Mouse (Mus musculus): ENCODE results near the gene Lbhd2.

The Lbhd2 gene

DNA sequence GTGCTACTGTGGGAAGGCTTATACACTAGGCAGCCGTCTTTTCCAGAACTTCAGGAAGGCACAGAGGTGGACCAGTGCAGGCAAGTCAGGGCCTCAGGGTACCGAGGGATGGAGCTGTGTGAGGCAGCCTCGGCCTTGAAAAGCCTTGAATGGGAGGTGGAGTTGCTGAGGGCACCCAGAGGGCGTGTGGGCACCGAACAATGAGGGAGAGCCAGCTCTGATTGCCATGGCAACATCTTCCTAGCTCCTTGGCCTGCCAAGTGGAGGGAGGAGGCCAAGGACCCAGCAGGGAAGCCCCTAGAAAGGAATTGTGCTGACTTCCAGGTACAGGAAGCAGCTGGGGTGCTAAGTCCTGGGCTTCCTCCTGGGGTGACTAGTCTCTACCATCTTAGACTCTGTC is 3.0 kb downstream of the Lbhd2 start:
- DNase-seq: no peak

- no peak for DNase-seq
These were observed 5.2 kb downstream of the Lbhd2 start for GRCm38 (mm10) chr12:111411631-111412355.

DNA sequence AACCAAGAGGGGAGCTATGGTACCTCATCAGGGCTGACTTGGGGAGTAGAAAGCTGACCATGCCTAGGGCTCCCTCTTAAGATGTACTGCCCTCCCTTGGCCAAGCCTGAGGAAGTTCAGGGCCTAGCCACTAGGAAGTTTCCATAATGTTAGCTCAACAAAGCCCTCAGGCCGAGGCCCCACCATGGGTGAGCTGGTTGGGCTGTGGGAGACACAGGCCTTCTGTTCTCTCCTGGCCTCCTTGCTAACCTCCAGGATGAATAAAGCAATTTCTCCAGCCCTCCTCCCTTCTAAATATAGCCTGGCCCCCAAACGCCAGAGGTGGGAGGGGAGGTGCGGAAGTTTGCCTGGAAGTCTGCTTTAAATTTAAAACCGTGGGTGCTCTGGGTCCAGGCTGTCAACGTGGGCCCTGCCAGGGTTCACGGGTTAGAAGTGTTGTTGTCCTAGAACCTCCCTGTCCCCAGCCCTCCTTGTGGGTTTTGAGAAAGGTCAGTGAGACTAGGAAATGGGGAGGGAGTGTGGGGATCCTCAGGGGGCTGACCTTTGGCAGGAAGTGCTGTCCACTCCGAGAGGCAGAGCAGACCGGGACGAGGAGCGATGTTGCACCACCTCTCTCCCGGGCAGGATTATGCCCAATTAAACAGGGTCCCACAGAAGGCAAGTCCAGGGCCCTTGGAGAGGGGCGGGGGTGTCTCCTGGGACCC is 6.1 kb downstream of the Lbhd2 start:
- peak; percentile 55 for DNase-seq

DNA sequence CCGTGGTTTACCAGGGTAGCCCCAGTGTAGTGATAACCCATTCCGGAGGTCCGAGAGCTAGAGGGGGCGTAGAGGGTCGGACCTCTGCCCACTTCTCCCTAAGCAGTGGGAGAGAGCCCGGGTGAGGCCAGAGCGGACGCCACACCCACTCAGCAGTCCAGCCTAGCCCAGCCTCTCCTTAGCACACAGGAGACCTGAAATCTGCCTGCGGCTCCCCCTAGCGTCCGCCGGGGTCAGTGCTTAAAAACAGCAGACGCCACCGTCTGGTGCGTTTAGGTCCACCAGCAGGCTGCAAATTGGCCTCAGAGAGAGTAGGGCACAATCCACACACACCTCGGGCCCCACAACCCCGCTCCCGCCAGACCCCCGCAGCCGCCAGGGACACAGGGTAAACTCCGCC is 6.7 kb downstream of the Lbhd2 start:
- DNase-seq: peak; percentile 93

DNA sequence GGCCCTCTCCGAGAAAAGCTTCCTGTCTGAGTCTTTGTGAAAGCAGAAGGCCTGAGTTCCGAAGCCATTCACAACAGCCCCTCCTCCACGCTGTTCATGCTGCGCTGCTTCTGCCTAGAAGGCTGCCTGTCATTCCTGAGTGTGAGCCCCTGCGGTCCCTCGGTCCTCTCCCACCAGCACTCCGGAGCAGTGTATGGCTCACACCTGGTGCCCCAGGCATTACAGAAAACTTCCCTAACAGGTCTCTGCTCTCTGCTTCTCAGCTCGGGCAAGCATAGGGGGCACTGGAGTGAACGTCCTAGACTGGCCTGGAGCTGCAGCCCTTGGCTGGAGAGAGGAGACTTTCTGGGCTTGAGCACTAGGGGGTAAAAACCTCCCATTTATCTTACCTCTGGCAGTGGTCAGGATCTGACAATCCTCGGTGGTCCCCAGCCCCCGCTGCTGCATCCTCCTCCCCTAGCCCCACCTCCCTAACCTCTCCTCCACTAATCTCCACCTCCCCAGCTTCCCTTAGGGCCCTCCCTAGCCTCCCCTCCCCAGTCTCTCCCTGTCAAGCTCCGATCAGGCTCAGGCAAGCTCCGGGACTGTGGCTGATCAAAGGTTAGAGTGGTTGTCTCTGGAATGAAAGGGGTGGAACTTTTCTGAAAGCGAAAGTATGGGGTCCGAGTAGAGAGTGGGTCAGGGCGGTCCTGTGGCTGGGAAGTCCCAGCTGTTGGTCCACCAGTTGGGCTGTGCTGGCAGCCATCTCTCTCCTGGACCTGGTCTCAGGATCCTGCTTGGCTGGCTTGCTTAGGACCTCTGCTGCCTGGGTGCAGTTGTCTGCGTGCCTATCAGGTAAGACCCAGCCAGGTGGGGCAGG is 10.5 kb downstream of the Lbhd2 start, which contains the start of gene Exoc3l4:
Gene Exoc3l4 (plus strand): TSS at position 97 of the 859 bp plus-strand sequence.
- DNase-seq: peak; percentile 61

DNA sequence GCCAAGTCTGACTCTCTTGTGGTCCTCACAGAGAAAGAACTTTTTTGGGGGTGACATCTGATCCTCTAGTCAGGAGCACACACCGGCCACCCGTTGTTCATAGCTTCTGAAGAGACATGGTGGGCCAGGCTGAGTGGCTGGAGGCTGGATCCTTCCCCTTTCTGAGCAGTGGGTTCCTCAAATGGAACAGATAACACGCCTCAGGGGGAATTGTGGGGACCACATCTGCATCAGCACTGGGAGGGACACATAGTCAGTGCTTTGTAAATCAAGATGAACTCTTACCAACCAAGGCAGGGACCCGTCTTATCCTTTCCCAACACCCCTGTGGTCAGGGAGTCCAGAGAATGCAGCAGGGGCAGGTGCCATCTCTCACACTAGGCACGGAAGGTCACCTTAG is 13.3 kb downstream of the Lbhd2 start:
- no peak for DNase-seq

DNA sequence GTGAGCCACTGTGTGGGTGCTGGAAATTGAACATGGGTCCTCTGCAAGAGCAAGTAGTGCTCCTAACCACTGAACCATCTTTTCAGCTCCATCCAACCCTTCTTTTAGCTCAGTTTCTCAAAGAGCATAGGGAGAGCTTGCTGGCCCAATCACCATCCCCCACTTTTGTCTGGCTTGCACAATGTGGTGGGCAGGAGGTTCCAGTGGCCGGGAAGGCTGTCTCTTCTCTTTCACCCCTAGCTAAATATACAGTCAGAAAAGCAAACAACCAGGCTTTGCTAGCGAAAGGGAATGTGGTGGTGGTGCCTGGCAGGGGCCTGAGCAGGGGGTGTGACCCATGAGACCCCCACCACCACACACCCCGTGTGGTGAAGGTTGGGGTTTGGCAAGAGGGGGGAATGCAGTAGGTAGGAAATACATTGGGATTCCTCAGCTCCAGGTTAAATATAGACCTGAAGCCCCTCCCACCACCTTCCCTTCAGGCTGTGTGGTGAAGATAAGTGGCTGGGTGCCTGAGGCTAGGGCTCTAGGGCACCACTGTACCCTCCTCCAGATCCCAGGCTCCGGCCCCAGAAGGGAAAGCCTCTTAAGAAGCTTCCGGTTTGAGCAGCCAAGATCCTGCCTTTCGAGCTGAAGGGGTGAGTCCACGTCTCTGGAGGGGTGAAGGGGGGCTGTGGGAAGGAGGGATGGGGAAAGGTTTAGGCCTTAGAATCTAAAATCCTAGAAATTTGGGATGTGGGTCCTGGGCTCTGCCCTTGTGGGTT is 14.5 kb downstream of the Lbhd2 start:
- no peak for DNase-seq

DNA sequence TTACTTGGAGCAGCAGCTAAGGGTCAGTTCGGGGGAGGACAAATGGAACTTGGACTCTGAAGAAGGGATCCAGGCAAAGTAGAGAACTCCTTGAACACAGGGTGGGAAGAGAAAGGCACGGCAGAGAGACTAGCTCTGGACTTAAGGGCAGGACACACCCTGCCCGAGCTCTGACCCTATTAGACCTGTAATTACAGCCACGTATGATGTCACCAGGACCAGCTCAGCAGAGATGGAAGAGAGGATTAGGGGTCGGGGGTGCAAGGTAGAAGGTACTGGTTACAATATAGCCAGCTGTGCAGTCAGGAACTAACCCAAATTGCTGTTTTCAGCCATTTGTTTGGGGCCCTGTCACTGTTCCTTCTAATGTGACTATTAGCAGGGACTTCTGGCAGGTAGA is 16.2 kb downstream of the Lbhd2 start:
- no peak for DNase-seq

DNA sequence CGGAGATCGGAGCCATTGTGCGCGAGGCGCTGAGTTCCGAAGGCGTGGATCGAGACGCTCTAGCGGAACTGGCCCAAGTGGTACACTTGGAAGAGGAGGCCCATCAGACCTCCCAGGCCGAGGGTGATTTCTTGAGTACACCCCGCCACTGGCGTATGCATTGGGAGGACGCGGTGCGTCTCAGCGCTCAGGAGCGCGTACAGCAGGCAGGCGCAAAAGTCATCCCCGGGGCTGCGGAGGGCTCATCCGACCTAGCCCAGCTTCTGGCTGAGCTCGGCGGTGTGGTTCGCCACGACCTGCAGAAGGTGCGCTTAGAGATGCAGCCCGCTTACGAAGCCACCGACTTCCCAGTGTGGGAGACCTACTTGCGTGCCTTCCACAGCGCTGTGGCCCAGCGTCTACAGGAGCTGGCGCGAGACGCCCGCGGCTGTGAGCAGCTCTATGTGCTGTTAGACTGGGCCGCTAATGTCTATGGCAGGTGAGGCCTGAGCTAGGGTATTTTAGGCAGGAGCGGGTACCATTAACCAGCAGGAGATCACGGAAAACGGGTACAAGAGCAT is 17.0 kb downstream of the Lbhd2 start:
- DNase-seq: no peak

DNA sequence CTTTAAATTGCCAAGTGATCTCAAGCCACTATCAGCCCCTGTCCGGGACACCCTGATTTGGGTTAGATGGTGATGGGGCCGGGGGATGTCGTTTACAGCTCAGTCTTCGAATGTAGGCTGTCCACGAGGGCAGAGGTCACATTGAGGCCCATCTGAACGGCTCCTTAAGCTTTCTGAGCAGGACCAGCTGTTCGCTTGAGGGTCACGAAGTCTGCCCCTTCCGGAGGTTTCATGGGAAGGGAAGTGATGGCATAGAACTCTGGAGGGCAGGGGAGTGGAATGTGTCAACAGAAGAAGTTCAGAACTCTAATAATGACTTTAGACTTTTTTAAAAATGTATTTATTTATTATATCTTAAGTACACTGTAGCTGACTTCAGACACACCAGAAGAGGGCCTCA is 17.9 kb downstream of the Lbhd2 start:
- no peak for DNase-seq

DNA sequence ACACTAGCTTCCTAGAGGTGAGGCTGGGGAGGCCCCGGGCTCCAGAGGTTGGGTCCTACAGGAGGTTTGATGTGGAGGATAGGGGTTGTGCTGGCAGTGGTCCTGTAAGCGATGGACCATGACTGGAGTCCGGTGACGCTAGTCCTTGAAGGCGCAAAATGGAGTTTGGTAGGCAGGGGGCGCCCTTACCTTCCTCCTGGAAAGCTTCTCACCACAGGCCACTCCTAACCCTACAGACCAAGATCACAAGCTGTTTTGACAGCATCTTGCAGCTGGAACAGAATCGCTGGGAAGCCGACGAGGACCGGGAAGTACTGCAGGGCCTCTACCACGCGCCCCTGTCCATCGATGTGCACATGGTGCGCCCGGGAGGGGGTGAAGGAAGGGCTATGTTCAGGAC is 18.6 kb downstream of the Lbhd2 start:
- DNase-seq: peak; percentile 93

GRCm38 (mm10) chr12:111425789-111426460 is 19.3 kb downstream of the Lbhd2 start:
- DNase-seq: peak; percentile 93

GRCm38 (mm10) chr12:111427438-111428113 is 21.0 kb downstream of the Lbhd2 start:
- DNase-seq: peak; percentile 81

- peak; percentile 51 for DNase-seq
These were observed 21.8 kb downstream of the Lbhd2 start for GRCm38 (mm10) chr12:111428364-111428763.

DNA sequence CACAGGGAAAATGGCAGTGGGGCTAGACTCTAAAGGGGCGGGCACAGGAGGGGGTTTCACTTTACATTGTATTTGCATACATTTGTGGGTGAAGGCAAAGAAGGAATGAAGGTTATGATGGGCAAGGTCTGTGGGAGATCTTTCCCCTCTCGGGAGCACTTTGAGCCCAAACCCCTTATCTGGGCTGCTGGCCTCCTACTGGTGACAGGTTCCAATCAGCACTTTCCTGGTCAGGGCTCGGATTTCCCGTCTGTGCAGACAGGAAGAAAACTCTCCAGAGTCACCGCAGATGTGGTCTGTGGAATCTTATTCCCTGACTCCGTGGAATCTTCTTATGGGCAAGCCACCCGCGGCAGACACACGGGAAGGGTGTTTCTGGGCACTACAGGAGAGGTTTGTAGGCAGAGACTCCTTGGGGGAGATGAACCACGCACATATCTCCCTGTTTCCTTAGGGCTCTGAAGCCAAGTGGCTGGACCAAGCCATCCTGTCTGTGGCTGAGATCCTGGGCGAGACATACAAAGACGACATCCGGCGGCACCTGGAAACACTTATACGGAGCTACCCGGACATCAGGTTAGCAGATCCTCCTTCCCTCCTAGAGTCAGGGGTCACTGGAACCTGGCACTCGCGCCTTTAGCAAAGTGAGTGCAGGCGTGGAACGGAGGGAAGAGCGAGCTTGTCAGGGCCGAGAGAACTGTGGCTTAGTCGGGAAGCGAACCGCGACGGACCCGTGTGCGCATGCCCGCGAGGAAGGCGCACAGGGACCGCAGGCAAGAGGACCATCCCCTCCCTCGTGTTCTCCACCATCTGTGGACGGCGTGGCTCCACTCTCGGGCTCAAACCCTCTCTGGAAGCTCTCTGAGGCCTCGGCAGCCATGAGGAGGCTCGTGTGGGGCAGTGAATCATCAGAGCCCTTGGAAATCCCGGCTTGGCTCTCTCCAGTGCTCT is 22.6 kb downstream of the Lbhd2 start:
- peak; percentile 71 for DNase-seq

DNA sequence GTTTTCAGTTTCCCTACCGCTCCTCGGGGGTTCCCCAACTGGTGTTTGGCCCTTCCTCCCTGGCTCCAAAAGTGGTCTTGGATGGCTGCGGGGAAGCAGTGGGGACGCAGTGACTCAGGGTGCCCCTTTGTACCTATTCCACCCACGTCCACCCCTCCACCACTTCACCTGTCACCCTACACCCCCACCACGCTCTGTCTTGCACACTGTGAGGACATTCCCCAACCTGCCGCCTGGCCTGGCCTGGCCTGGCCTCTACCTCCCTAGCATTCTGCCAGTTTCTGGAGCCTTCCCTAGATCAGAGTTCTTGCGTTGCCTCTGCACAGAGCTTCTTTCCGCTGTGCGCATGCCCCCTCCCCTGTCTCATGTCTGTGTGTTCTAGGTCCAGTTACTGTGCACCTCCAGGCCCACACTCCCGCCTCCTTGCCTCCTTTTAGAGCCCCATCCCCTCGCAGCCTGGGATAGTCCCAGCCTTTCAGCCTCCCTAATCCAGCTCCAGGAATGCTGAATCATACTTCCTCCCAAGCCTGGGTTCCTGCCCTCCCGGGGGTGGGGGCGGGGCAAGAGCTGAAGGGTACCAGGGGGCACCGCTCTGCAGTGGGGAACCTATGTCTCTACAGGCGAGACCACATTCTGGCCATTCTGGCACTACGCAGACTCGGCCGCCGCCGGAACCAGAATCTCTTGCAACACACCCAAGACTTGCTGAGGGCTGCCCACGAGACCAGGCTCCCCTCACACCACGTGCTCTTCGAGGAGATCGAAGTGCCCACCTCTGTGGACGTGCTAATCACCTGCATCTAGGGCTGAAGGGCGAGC is 23.6 kb downstream of the Lbhd2 start:
- DNase-seq: peak; percentile 65

- no peak for DNase-seq
These were observed 24.5 kb downstream of the Lbhd2 start for GRCm38 (mm10) chr12:111430868-111431817.

DNA sequence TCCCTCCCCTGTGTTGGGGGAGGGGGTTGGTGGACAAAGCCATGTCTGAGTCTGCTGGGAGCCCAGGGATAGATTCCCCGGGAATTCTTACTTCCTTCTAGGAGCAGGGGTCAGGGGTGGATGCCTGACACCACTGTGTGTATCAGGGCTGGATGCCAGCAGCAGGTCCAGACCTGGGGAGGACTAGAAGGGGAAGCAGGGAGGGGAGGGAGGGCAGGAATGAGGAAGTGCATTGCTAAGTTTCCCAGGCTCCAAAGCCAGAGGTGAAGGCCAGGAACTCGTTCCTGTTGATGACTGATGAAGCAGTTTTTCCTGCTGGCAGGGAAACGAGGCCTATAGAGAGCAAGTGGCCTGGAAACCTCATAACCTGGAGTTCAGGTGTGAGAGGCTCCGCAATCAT is 25.5 kb downstream of the Lbhd2 start:
- DNase-seq: peak; percentile 78
